In the genomic region with DNA sequence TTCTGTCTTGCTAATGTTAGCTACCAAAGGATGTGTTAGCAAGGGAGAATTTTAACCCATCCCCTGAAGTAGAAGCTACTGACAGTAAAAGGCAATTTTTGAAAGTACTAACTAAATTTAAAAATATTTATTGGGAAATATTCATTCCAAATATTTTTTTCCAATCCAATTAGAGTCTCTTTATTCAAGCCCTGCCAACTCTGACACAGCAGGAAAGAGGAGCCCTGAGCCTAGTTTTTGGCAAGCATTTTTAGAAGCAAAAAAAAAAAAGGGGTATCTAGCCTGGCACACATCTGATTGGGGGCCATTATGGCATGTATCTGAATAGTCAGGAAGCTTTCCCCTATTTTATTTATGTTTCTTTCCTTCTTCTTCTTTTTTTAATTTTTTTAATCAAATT, we compare ENCODE assay signal across 18 mouse cellular contexts.
"Had no signal": no experiment of that assay in that cellular context is flagged by ENCODE, and none has a peak within 500 bp of the region (broad histone marks: within the 10 kb centered on the region; RNA-seq: fewer than 3 reads in every experiment).

No protein-coding gene starts in this region.

- H3K4me1 ChIP-seq: midbrain, embryonic 10.5 days; midbrain, embryonic 12.5 days; neural tube, embryonic 13.5 days; neural tube, embryonic 15.5 days had no signal

- H3K27me3 ChIP-seq: midbrain, embryonic 12.5 days; neural tube, embryonic 13.5 days; neural tube, embryonic 15.5 days had no signal

- ATAC-seq: midbrain, embryonic 16.5 days had no signal

- H3K27ac ChIP-seq: midbrain, embryonic 10.5 days; midbrain, embryonic 12.5 days; neural tube, embryonic 13.5 days; neural tube, embryonic 15.5 days had no signal

- H3K36me3 ChIP-seq: midbrain, embryonic 10.5 days; midbrain, embryonic 12.5 days; neural tube, embryonic 13.5 days; neural tube, embryonic 15.5 days had no signal

- DNase-seq: lung, embryonic 14.5 days; lung, postnatal 10 days; lung, postnatal 4 days; midbrain, embryonic 14.5 days; retina, postnatal 1 day; right cerebral cortex, adult 18-20 months; right cerebral cortex, postnatal 25 days; right cerebral cortex, postnatal 4 days; spleen, adult 18-20 months; thymus, adult 18-20 months; thymus, postnatal 14 days; thymus, postnatal 36 days had no signal

- H3K9ac ChIP-seq: lung, embryonic 14.5 days; midbrain, embryonic 12.5 days; neural tube, embryonic 13.5 days; neural tube, embryonic 15.5 days had no signal

- H3K4me3 ChIP-seq: midbrain, embryonic 10.5 days; midbrain, embryonic 12.5 days; myocyte; neural tube, embryonic 13.5 days; neural tube, embryonic 15.5 days had no signal

- H3K4me2 ChIP-seq: lung, embryonic 14.5 days; midbrain, embryonic 12.5 days; neural tube, embryonic 13.5 days; neural tube, embryonic 15.5 days had no signal

- H3K9me3 ChIP-seq: midbrain, embryonic 10.5 days; midbrain, embryonic 12.5 days; neural tube, embryonic 13.5 days; neural tube, embryonic 15.5 days had no signal
